18 mouse cellular contexts compared by ENCODE assay signal in genomic region chr15:25281942-25282341, GRCm38 (mm10).
DNase-seq lines count a peak whose midpoint lies in the region; ATAC-seq and TF ChIP-seq lines count a peak whose summit lies in the region.
"Had no signal": no experiment of that assay in that cellular context is flagged by ENCODE, and none has a peak within 500 bp of the region (broad histone marks: within the 10 kb centered on the region; RNA-seq: fewer than 3 reads in every experiment).

No protein-coding gene starts in this region.

- no peak overlapping the region for H3K4me3 ChIP-seq in left cerebral cortex, adult 2 months
- H3K4me3 ChIP-seq in brown adipose tissue, adult 24 weeks (ENCODE audit: insufficient read depth, low read depth, low read length), result no peak overlapping the region
- H3K4me3 ChIP-seq: embryonic facial prominence, embryonic 10.5 days; gastrocnemius, adult 2 months; heart, embryonic 12.5 days; hindbrain, embryonic 10.5 days had no signal

- intact Hi-C loops in left cerebral cortex, adult 2 months (cut with DNase I), result no loop called here
- intact Hi-C loops in left cerebral cortex, postnatal 10 days (cut with DNase I), result no loop called here

- H3K27ac ChIP-seq in left cerebral cortex, adult 2 months, result 0 out of 2 replicates have a peak overlapping the region, but pooled peaks have one; percentile 15
- peak overlapping the region; percentile 19; the same call in 1 of the 2 replicates for H3K27ac ChIP-seq in brown adipose tissue, adult 24 weeks (replicated peaks; ENCODE audit: low read depth, low read length)
- H3K27ac ChIP-seq: embryonic facial prominence, embryonic 10.5 days; gastrocnemius, adult 2 months; hindbrain, embryonic 10.5 days; hindbrain, embryonic 14.5 days had no signal

- no peak for TF ChIP-seq CTCF in left cerebral cortex, adult 2 months (IDR thresholded peaks at IDR 0.05)

- peak; percentile 69 for ATAC-seq in megakaryocyte, adult 5-6 weeks (ENCODE audit: poor library complexity, severe bottlenecking)
- ATAC-seq: forebrain, embryonic 14.5 days had no signal

- DNase-seq in left cerebral cortex, adult 2 months (ENCODE audit: extremely low spot score in 1 of 2, low spot score in 2 of 2), result no peak
- no peak for DNase-seq in left cerebral cortex, postnatal 10 days (ENCODE audit: extremely low spot score in 1 of 2, low spot score in 2 of 2)
- DNase-seq in thymus, postnatal 4 days, result no peak
- no peak for DNase-seq in gastrocnemius, postnatal 10 days
- DNase-seq: adrenal gland, adult 8-10 months; adrenal gland, postnatal 36 days; cerebellum, adult 18-20 months; cerebellum, adult 9-11 months; cerebellum, postnatal 36 days; gastrocnemius, adult 2 months; gastrocnemius, postnatal 36 days had no signal

- no peaks in the 10 kb centered on the region for H3K4me1 ChIP-seq in brown adipose tissue, adult 24 weeks (ENCODE audit: control insufficient read depth, insufficient read depth, insufficient read length, low read length)
- H3K4me1 ChIP-seq: heart, embryonic 12.5 days had no signal
